Mouse (Mus musculus): Measurements from ENCODE around the gene Mrps27. TPM values are rescaled to one million over a fixed set of nuclear protein-coding genes. Genes with fewer than 3 reads are reported as not detected.

The Mrps27 gene
- polyA plus RNA-seq, 1 experiment from 2014 or later, result 56.2 TPM

GRCm38 (mm10) chr13:99416601-99417000 lies 72.0 kb downstream of the Mrps27 start:
- Histone ChIP-seq H3K4me2 (replicated peaks; ENCODE audit: low read depth, low read length) (no peak overlapping the region), H3K4me3 (ENCODE audit: low read depth, low read length) (no peak overlapping the region), H3K27me3 (ENCODE audit: control insufficient read depth, insufficient read depth, low read length) (no peaks in the 10 kb centered on the region), H3K9ac (replicated peaks; ENCODE audit: low read depth, low read length) (no peak overlapping the region), H3K9me3 (ENCODE audit: control insufficient read depth, low read depth, low read length) (no peaks in the 10 kb centered on the region), H3K4me1 (ENCODE audit: control insufficient read depth, insufficient read depth, low read length) (0 out of 2 replicates have a peak, but pooled peaks cover 6% of the 10 kb centered on the region), H3K27ac (ENCODE audit: low read length) (no peak overlapping the region), H3K36me3 (ENCODE audit: control insufficient read depth, insufficient read depth, low read length) (peaks cover 6% of the 10 kb centered on the region; the same call in 1 of the 2 replicates)
- 72% methylated on average over 9 of the region's 9 CpGs for WGBS
- no peak for ATAC-seq (ENCODE audit: insufficient number of reproducible peaks, insufficient read depth, low FRiP score, low read depth)

GRCm38 (mm10) chr13:99423581-99423980 lies 79.0 kb downstream of the Mrps27 start:
- no peaks in the 10 kb centered on the region for H3K27me3 ChIP-seq (ENCODE audit: control insufficient read depth, insufficient read depth, low read length)
- no peaks in the 10 kb centered on the region for H3K4me1 ChIP-seq (ENCODE audit: control insufficient read depth, insufficient read depth, low read length)
- H3K4me3 ChIP-seq (ENCODE audit: low read depth, low read length), result no peak overlapping the region
- H3K9me3 ChIP-seq (ENCODE audit: control insufficient read depth, low read depth, low read length), result no peaks in the 10 kb centered on the region
- no peak overlapping the region for H3K27ac ChIP-seq (ENCODE audit: low read length)
- ATAC-seq (ENCODE audit: insufficient number of reproducible peaks, insufficient read depth, low FRiP score, low read depth), result no peak
- 77% methylated on average over 13 of the region's 13 CpGs for WGBS
- 0 out of 2 replicates have a peak, but pooled peaks cover 10% of the 10 kb centered on the region for H3K36me3 ChIP-seq (ENCODE audit: control insufficient read depth, insufficient read depth, low read length)
- no peak overlapping the region for H3K4me2 ChIP-seq (replicated peaks; ENCODE audit: low read depth, low read length)
- no peak overlapping the region for H3K9ac ChIP-seq (replicated peaks; ENCODE audit: low read depth, low read length)

- no peak for ATAC-seq (ENCODE audit: insufficient number of reproducible peaks, insufficient read depth, low FRiP score, low read depth)
- H3K4me3 ChIP-seq (ENCODE audit: low read depth, low read length), result no peak overlapping the region
- no peak overlapping the region for H3K27ac ChIP-seq (ENCODE audit: low read length)
- no peaks in the 10 kb centered on the region for H3K4me1 ChIP-seq (ENCODE audit: control insufficient read depth, insufficient read depth, low read length)
- no peak overlapping the region for H3K4me2 ChIP-seq (replicated peaks; ENCODE audit: low read depth, low read length)
- peaks cover 29% of the 10 kb centered on the region for H3K36me3 ChIP-seq (ENCODE audit: control insufficient read depth, insufficient read depth, low read length)
- H3K9me3 ChIP-seq (ENCODE audit: control insufficient read depth, low read depth, low read length), result no peaks in the 10 kb centered on the region
- 94% methylated on average over 29 of the region's 29 CpGs for WGBS
- H3K9ac ChIP-seq (replicated peaks; ENCODE audit: low read depth, low read length), result no peak overlapping the region
- no peaks in the 10 kb centered on the region for H3K27me3 ChIP-seq (ENCODE audit: control insufficient read depth, insufficient read depth, low read length)
Observed at GRCm38 (mm10) chr13:99433068-99434008, 88.8 kb downstream of the Mrps27 start.

GRCm38 (mm10) chr13:99434494-99434893 lies 89.9 kb downstream of the Mrps27 start:
- H3K4me2 ChIP-seq (replicated peaks; ENCODE audit: low read depth, low read length), result no peak overlapping the region
- H3K36me3 ChIP-seq (ENCODE audit: control insufficient read depth, insufficient read depth, low read length), result peaks cover 27% of the 10 kb centered on the region
- no peaks in the 10 kb centered on the region for H3K9me3 ChIP-seq (ENCODE audit: control insufficient read depth, low read depth, low read length)
- H3K9ac ChIP-seq (replicated peaks; ENCODE audit: low read depth, low read length), result no peak overlapping the region
- no peaks in the 10 kb centered on the region for H3K4me1 ChIP-seq (ENCODE audit: control insufficient read depth, insufficient read depth, low read length)
- no peak for ATAC-seq (ENCODE audit: insufficient number of reproducible peaks, insufficient read depth, low FRiP score, low read depth)
- H3K4me3 ChIP-seq (ENCODE audit: low read depth, low read length), result no peak overlapping the region
- WGBS, result 94% methylated on average over 9 of the region's 9 CpGs
- no peaks in the 10 kb centered on the region for H3K27me3 ChIP-seq (ENCODE audit: control insufficient read depth, insufficient read depth, low read length)
- no peak overlapping the region for H3K27ac ChIP-seq (ENCODE audit: low read length)

- no peaks in the 10 kb centered on the region for H3K27me3 ChIP-seq (ENCODE audit: control insufficient read depth, insufficient read depth, low read length)
- H3K4me3 ChIP-seq (ENCODE audit: low read depth, low read length), result no peak overlapping the region
- H3K9me3 ChIP-seq (ENCODE audit: control insufficient read depth, low read depth, low read length), result no peaks in the 10 kb centered on the region
- 0 out of 2 replicates have a peak, but pooled peaks cover 2% of the 10 kb centered on the region for H3K4me1 ChIP-seq (ENCODE audit: control insufficient read depth, insufficient read depth, low read length)
- H3K9ac ChIP-seq (replicated peaks; ENCODE audit: low read depth, low read length), result no peak overlapping the region
- H3K4me2 ChIP-seq (replicated peaks; ENCODE audit: low read depth, low read length), result no peak overlapping the region
- H3K27ac ChIP-seq (ENCODE audit: low read length), result no peak overlapping the region
- ATAC-seq (ENCODE audit: insufficient number of reproducible peaks, insufficient read depth, low FRiP score, low read depth), result no peak
- H3K36me3 ChIP-seq (ENCODE audit: control insufficient read depth, insufficient read depth, low read length), result peaks cover 5% of the 10 kb centered on the region; the same call in 1 of the 2 replicates
Observed at GRCm38 (mm10) chr13:99437051-99437450, 92.5 kb downstream of the Mrps27 start.

- ATAC-seq (ENCODE audit: insufficient number of reproducible peaks, insufficient read depth, low FRiP score, low read depth), result no peak
- 88% methylated on average over 5 of the region's 5 CpGs for WGBS
- Histone ChIP-seq H3K36me3 (ENCODE audit: control insufficient read depth, insufficient read depth, low read length) (no peaks in the 10 kb centered on the region; the same call in 1 of the 2 replicates), H3K27me3 (ENCODE audit: control insufficient read depth, insufficient read depth, low read length) (no peaks in the 10 kb centered on the region), H3K4me2 (replicated peaks; ENCODE audit: low read depth, low read length) (no peak overlapping the region), H3K9ac (replicated peaks; ENCODE audit: low read depth, low read length) (no peak overlapping the region), H3K27ac (ENCODE audit: low read length) (no peak overlapping the region), H3K4me3 (ENCODE audit: low read depth, low read length) (no peak overlapping the region), H3K9me3 (ENCODE audit: control insufficient read depth, low read depth, low read length) (no peaks in the 10 kb centered on the region), H3K4me1 (ENCODE audit: control insufficient read depth, insufficient read depth, low read length) (0 out of 2 replicates have a peak, but pooled peaks cover 4% of the 10 kb centered on the region)
Observed at GRCm38 (mm10) chr13:99439357-99439756, 94.8 kb downstream of the Mrps27 start.

- ATAC-seq (ENCODE audit: insufficient number of reproducible peaks, insufficient read depth, low FRiP score, low read depth), result no peak
- H3K4me2 ChIP-seq (replicated peaks; ENCODE audit: low read depth, low read length), result no peak overlapping the region
- H3K36me3 ChIP-seq (ENCODE audit: control insufficient read depth, insufficient read depth, low read length), result no peaks in the 10 kb centered on the region; the same call in 1 of the 2 replicates
- no peak overlapping the region for H3K9ac ChIP-seq (replicated peaks; ENCODE audit: low read depth, low read length)
- H3K27me3 ChIP-seq (ENCODE audit: control insufficient read depth, insufficient read depth, low read length), result no peaks in the 10 kb centered on the region
- H3K4me3 ChIP-seq (ENCODE audit: low read depth, low read length), result no peak overlapping the region
- H3K27ac ChIP-seq (ENCODE audit: low read length), result no peak overlapping the region
- H3K4me1 ChIP-seq (ENCODE audit: control insufficient read depth, insufficient read depth, low read length), result 0 out of 2 replicates have a peak, but pooled peaks cover 4% of the 10 kb centered on the region
- 88% methylated on average over 2 of the region's 2 CpGs for WGBS
- H3K9me3 ChIP-seq (ENCODE audit: control insufficient read depth, low read depth, low read length), result no peaks in the 10 kb centered on the region
Observed at GRCm38 (mm10) chr13:99440228-99440627, 95.6 kb downstream of the Mrps27 start.

GRCm38 (mm10) chr13:99441700-99442433 lies 97.3 kb downstream of the Mrps27 start:
- no peaks in the 10 kb centered on the region for H3K9me3 ChIP-seq (ENCODE audit: control insufficient read depth, low read depth, low read length)
- ATAC-seq (ENCODE audit: insufficient number of reproducible peaks, insufficient read depth, low FRiP score, low read depth), result no peak
- H3K4me3 ChIP-seq (ENCODE audit: low read depth, low read length), result no peak overlapping the region

More at GRCm38 (mm10) chr13:99441700-99442433, 97.3 kb downstream of the Mrps27 start:
- WGBS, result 61% methylated on average over 18 of the region's 18 CpGs
- H3K27ac ChIP-seq (ENCODE audit: low read length), result no peak overlapping the region
- no peaks in the 10 kb centered on the region; the same call in 1 of the 2 replicates for H3K36me3 ChIP-seq (ENCODE audit: control insufficient read depth, insufficient read depth, low read length)
- no peaks in the 10 kb centered on the region for H3K27me3 ChIP-seq (ENCODE audit: control insufficient read depth, insufficient read depth, low read length)
- H3K9ac ChIP-seq (replicated peaks; ENCODE audit: low read depth, low read length), result no peak overlapping the region
- 0 out of 2 replicates have a peak, but pooled peaks cover 4% of the 10 kb centered on the region for H3K4me1 ChIP-seq (ENCODE audit: control insufficient read depth, insufficient read depth, low read length)
- no peak overlapping the region for H3K4me2 ChIP-seq (replicated peaks; ENCODE audit: low read depth, low read length)

All from stomach, embryonic 14.5 days (tissue).